Mouse (Mus musculus) embryonic facial prominence, embryonic 15.5 days (tissue): Measurements from ENCODE around the gene Gm13272. TPM values are rescaled to one million over a fixed set of nuclear protein-coding genes. Genes with fewer than 3 reads are reported as not detected.
A peak's percentile ranks its signal among the peaks of the same experiment; 100 is the strongest.
"Not testable (repeated sequence)": the region's sequence is repeated elsewhere in the genome, so short reads cannot be mapped to it uniquely, and the experiment has no call there.

Experiments
- ATAC-seq: fragments of 200-750 bp; cut with Nextera tagmentation; 2 replicates; pipeline ENCODE4 v1.8.0; 2017; ENCODE audit warnings: low read depth, moderate TSS enrichment; ENCODE audit not compliant: insufficient number of reproducible peaks, low FRiP score, low TSS enrichment
- H3K27ac ChIP-seq: fragments of 300-500 bp; sonication (generic); replicated peaks from 2 replicates; pipeline ENCODE4 v1.5.1; 2015; ENCODE audit warnings: mild to moderate bottlenecking, inconsistent platforms
- H3K27me3 ChIP-seq: fragments of 300-500 bp; sonication (generic); 2 replicates; pipeline ENCODE4 v1.6.1; 2015; ENCODE audit warnings: inconsistent platforms
- H3K36me3 ChIP-seq: fragments of 300-500 bp; sonication (generic); 2 replicates; pipeline ENCODE4 v1.6.1; 2015; ENCODE audit warnings: mild to moderate bottlenecking, inconsistent platforms
- H3K4me1 ChIP-seq: fragments of 300-500 bp; sonication (generic); 2 replicates; pipeline ENCODE4 v1.6.1; 2015; ENCODE audit warnings: inconsistent platforms
- H3K4me2 ChIP-seq: fragments of 300-500 bp; sonication (generic); replicated peaks from 2 replicates; pipeline ENCODE4 v1.6.1; 2015; ENCODE audit warnings: mild to moderate bottlenecking, inconsistent platforms
- H3K4me3 ChIP-seq: fragments of 300-500 bp; sonication (generic); replicated peaks from 2 replicates; pipeline ENCODE4 v1.5.1; 2015; ENCODE audit warnings: mild to moderate bottlenecking, inconsistent platforms
- H3K9ac ChIP-seq: fragments of 300-500 bp; sonication (generic); 2 replicates; pipeline ENCODE4 v1.6.1; 2015; ENCODE audit warnings: inconsistent platforms
- H3K9me3 ChIP-seq: fragments of 300-500 bp; sonication (generic); replicated peaks from 2 replicates; pipeline ENCODE4 v1.6.1; 2016; ENCODE audit warnings: inconsistent platforms
- WGBS: fragments of 180-500 bp; shearing (Covaris S2); methylation state at CpG from one replicate; pipeline ENCODE4 v1.1.7; 2015; 5-methylcytosine and 5-hydroxymethylcytosine counted together
- polyA plus RNA-seq: library from polyadenylated mRNA; unstranded; fragments of >200 nt; fragmentation: Nextera tagmentation; extraction: Ambion mirVana; gene quantifications from 2 replicates; pipeline ENCODE4 v1.2.1, GENCODE M21; 2015

The Gm13272 gene
- polyA plus RNA-seq = not detected in 2 replicates

DNA sequence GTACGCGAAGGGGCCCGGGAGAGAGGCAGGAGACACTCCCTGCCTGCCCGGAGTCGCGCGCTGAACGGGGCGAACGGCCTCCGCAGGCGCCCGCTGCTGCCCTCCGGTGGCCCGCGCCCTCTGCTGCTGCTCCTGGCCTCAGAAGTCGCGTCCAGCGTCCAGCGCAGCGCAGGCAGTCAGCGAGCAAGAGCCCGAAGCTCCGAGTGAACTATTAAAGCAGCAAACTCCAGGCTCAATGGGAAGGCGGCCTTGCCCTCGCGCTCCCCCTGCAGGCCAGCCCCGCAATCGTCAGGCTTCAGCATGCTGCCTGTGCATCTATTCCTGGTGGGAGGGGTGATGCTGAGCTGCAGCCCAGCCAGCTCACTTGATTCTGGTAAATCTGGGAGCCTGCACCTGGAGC is at the start of gene Gm13272:
Gm13272 (plus strand) TSS at position 301 of the 400 bp plus-strand sequence.
- H3K9me3 ChIP-seq, H3K4me2 ChIP-seq, H3K27me3 ChIP-seq, ATAC-seq, H3K4me3 ChIP-seq, H3K9ac ChIP-seq, H3K27ac ChIP-seq, H3K4me1 ChIP-seq, H3K36me3 ChIP-seq: not testable (repeated sequence)
- WGBS = no CpG with 5 or more reads among the region's 29 CpGs

DNA sequence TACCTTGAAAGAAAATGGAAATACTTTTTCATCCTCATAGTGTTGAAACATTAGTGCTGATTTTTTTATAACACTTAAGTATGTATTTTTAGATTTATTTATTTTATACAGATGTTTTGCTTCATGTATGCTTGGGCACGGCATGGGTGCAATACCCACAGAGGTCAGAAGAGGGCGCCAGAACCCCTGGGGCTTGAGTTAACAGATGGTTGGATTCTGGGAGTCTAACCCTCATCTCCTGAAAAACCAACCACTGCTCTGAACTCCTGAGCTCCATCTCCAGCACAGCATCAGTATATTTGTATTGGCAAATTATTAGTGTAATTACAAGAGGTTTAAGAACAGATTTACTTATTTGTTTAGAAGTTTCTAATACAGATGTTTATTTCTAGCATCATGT is 41.2 kb upstream of the Gm13272 start:
- H3K9ac ChIP-seq = no peak overlapping the region
- H3K27ac ChIP-seq = no peak overlapping the region
- no peak overlapping the region for H3K4me3 ChIP-seq
- H3K27me3 ChIP-seq = no peaks in the 10 kb centered on the region
- no peak overlapping the region for H3K4me2 ChIP-seq
- 3% methylated on average over 2 of the region's 2 CpGs for WGBS
- ATAC-seq = no peak
- no peaks in the 10 kb centered on the region for H3K9me3 ChIP-seq
- no peaks in the 10 kb centered on the region for H3K36me3 ChIP-seq
- no peaks in the 10 kb centered on the region for H3K4me1 ChIP-seq

DNA sequence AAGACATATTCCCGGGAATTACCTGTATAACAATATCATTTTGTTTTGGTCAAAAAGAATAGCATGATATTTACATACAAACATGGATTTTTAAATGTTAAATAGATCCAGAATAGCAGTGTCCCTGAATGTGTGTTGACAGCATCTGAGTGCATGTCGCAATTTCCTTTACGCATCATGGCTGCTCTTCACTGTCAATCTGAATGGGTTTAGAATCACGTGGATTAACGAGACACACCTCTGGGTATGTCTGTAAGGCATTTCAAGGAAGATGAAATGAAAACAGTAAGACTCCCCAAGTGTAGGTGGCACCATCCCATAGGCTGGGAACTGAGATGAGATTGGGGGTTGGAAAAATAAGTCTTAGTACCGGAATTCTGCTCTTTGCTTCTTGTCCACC is 40.6 kb upstream of the Gm13272 start:
- no peak overlapping the region for H3K9ac ChIP-seq
- H3K27ac ChIP-seq = no peak overlapping the region
- H3K27me3 ChIP-seq = no peaks in the 10 kb centered on the region
- no peak overlapping the region for H3K4me2 ChIP-seq
- no peaks in the 10 kb centered on the region for H3K9me3 ChIP-seq
- 86% methylated on average over 6 of the region's 6 CpGs for WGBS
- ATAC-seq = no peak
- no peak overlapping the region for H3K4me3 ChIP-seq
- no peaks in the 10 kb centered on the region for H3K36me3 ChIP-seq
- H3K4me1 ChIP-seq = no peaks in the 10 kb centered on the region

DNA sequence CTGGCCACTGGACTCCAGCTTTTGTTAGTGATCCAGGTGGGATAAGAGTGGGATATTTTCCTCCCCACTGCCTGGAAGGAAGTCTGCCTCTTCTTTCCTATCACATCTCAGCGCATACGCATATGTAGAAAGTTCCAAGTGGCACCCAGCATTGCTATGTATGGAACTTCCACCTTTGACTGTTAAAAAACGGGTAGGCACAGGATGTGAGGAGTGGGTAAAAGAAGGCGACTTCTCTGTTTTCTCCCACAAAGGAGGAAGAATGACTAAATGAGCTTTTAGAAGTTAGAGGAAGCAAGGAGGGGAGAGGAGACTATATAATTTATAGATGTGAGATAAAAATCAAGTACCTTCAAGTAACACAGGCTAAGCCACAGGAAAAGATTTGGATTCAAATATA is 38.2 kb upstream of the Gm13272 start:
- 82% methylated on average over 4 of the region's 4 CpGs for whole genome bisulfite sequencing
- no peaks in the 10 kb centered on the region for H3K27me3 ChIP-seq
- H3K4me3 ChIP-seq = no peak overlapping the region
- no peaks in the 10 kb centered on the region for H3K9me3 ChIP-seq
- H3K4me1 ChIP-seq = no peaks in the 10 kb centered on the region
- no peak for ATAC-seq
- no peak overlapping the region for H3K4me2 ChIP-seq
- H3K36me3 ChIP-seq = no peaks in the 10 kb centered on the region
- H3K9ac ChIP-seq = no peak overlapping the region
- H3K27ac ChIP-seq = no peak overlapping the region

- ATAC-seq = no peak
- Histone ChIP-seq H3K4me1 (no peaks in the 10 kb centered on the region), H3K9me3 (no peaks in the 10 kb centered on the region), H3K4me3 (no peak overlapping the region), H3K27me3 (no peaks in the 10 kb centered on the region), H3K9ac (no peak overlapping the region), H3K27ac (no peak overlapping the region), H3K36me3 (no peaks in the 10 kb centered on the region), H3K4me2 (no peak overlapping the region)
- 59% methylated on average over 7 of the region's 7 CpGs for WGBS
Measured at GRCm38 (mm10) chr4:88742771-88743371, 36.8 kb upstream of the Gm13272 start.

GRCm38 (mm10) chr4:88744207-88744606 is 35.4 kb upstream of the Gm13272 start:
- Histone ChIP-seq H3K4me1 (no peaks in the 10 kb centered on the region), H3K27ac (no peak overlapping the region), H3K9me3 (no peaks in the 10 kb centered on the region), H3K4me3 (no peak overlapping the region), H3K4me2 (no peak overlapping the region), H3K36me3 (no peaks in the 10 kb centered on the region), H3K27me3 (no peaks in the 10 kb centered on the region), H3K9ac (no peak overlapping the region)
- ATAC-seq = no peak
- 72% methylated on average over 3 of the region's 3 CpGs for WGBS

- 29% methylated on average over 6 of the region's 6 CpGs for WGBS
Measured at GRCm38 (mm10) chr4:88749926-88750325, 29.7 kb upstream of the Gm13272 start.

DNA sequence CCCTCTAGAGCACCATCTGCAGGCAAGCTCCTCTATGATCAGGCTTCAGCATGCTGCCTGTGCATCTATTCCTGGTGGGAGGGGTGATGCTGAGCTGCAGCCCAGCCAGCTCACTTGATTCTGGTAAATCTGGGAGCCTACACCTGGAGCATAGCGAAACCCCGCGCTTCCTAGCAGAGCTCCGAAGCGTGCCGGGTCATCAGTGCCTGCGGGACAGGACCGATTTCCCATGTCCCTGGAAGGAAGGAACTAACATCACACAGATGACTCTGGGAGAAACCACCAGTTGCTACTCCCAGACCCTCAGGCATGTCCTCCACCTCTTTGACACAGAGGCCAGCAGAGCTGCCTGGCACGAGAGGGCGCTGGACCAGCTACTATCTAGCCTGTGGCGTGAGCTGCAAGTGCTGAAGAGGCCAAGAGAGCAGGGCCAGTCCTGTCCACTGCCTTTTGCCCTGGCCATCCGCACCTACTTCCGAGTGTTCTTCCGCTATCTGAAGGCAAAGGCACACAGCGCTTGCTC is 24.8 kb upstream of the Gm13272 start, which contains the start of gene Gm13271:
Gm13271 (plus strand) TSS at position 51 of the 523 bp plus-strand sequence.
- not testable (repeated sequence) for H3K27me3 ChIP-seq, H3K36me3 ChIP-seq, H3K4me1 ChIP-seq, H3K9me3 ChIP-seq, H3K4me2 ChIP-seq, H3K27ac ChIP-seq, H3K4me3 ChIP-seq, H3K9ac ChIP-seq, ATAC-seq
- WGBS = 71% methylated on average over 15 of the region's 15 CpGs

More at GRCm38 (mm10) chr4:88749926-88750325, 29.7 kb upstream of the Gm13272 start:
- Histone ChIP-seq H3K4me3 (no peak overlapping the region), H3K27ac (no peak overlapping the region), H3K4me1 (no peaks in the 10 kb centered on the region), H3K9me3 (no peaks in the 10 kb centered on the region), H3K9ac (no peak overlapping the region), H3K4me2 (no peak overlapping the region), H3K36me3 (no peaks in the 10 kb centered on the region), H3K27me3 (no peaks in the 10 kb centered on the region)
- ATAC-seq = no peak

DNA sequence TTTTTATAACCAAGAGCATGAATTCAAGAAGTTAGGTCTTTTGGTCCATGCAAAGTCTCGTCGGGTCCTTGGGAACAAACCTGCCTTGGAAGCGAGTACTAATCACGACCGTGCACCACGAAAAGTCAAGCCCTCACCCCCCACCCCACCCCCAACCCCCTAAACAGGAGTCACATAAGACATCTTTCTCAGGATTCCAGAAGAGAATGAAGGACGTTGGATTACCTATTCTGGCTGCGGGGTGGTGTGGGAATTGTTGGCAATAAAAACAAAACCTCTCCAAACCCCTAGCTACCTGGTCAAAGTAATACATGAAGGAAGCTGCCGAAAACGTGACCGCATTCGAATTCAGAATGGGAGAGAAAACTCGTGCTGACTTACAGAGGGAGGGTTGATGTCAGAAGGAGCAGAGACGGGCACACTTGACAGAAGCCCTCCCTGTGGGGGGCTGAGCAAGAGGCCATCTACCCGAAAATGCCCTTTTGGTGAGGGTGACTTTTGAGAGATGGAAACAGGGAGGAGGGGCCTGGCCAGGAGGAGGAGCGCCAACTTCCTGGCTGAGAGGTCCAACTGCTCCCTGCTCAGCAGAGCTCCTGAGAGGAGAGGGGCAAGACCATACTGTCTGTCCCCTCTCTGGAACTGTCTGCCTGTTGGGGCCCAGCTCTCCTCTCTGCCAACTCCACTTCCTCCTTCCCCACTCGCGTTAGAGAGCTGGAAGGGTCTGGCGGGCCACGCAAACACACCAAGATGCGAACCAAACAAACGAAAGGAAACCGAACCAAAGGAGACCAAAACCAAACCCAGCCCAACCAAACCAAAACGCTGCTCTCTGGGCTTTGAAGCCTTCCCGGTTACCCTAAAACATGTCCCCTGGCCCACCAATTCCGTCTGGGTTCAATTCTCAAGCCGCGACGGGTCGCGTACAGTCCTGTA is 22.8 kb upstream of the Gm13272 start:
- H3K4me1 ChIP-seq, H3K9me3 ChIP-seq, H3K27me3 ChIP-seq, H3K36me3 ChIP-seq, ATAC-seq: not testable (repeated sequence)
- Histone ChIP-seq H3K4me3 (peak overlapping the region; percentile 56), H3K9ac (peak overlapping the region; percentile 70), H3K27ac (peak overlapping the region; percentile 98), H3K4me2 (peak overlapping the region; percentile 70)
- WGBS = 8% methylated on average over 29 of the region's 31 CpGs

DNA sequence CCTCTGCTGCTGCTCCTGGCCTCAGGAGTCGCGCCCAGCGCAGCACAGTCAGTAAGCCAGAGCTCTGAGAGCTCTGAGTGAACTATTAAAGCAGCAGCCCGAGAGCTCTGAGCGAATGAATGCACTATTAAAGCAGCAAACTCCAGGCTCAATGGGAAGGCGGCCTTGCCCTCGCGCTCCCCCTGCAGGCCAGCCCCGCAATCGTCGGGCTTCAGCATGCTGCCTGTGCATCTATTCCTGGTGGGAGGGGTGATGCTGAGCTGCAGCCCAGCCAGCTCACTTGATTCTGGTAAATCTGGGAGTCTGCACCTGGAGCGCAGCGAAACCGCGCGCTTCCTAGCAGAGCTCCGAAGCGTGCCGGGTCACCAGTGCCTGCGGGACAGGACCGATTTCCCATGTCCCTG is 22.0 kb upstream of the Gm13272 start:
- H3K36me3 ChIP-seq, H3K9me3 ChIP-seq, H3K27me3 ChIP-seq, H3K4me1 ChIP-seq: not testable (repeated sequence)
- Histone ChIP-seq H3K9ac (peak overlapping the region; percentile 70; the same call in 1 of the 2 replicates), H3K4me3 (peak overlapping the region; percentile 56), H3K27ac (peak overlapping the region; percentile 98), H3K4me2 (peak overlapping the region; percentile 70)
- ATAC-seq = peak; percentile 99
- 0% methylated on average over 13 of the region's 21 CpGs for WGBS

GRCm38 (mm10) chr4:88758751-88759150 is 20.9 kb upstream of the Gm13272 start:
- H3K9ac ChIP-seq, H3K9me3 ChIP-seq, H3K4me3 ChIP-seq, H3K27ac ChIP-seq, H3K27me3 ChIP-seq, H3K36me3 ChIP-seq, H3K4me2 ChIP-seq, H3K4me1 ChIP-seq, ATAC-seq: not testable (repeated sequence)
- 86% methylated on average over 9 of the region's 9 CpGs for WGBS
